Mouse (Mus musculus): ENCODE data around the gene Ablim1.

The Ablim1 gene

DNA sequence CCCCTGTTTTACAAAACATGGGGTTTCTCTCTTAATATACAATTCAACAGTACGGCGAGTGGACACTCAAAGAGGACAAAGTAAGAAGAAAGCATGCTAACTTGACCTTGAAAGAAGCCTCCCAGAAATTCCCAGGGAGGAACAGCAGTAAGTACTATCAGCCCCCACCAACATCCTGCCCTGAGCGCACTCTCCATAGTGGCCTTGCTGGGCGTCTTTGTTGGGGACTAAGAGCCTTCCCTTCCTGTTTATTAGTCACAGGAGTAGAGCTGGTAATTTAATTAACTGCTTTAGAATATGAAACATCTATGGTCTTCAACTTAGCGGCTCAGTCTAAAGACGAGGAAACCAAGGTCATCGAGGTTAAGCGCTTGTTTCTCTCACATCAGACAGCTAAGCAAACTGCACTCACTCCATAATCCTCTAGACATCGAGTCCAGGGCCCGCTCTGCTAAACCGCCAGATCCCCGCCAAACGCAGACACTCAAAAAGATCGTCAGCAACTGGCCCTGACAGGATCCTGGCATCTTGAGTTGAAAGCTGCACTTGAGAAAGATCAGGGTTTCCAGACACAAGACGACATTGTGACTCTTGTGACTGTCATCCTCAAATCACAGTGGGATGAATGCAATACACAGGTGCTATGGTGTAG lies 50.3 kb downstream of the Ablim1 start:
- no peak for DNase-seq (ENCODE audit: low read depth, low spot score)

DNA sequence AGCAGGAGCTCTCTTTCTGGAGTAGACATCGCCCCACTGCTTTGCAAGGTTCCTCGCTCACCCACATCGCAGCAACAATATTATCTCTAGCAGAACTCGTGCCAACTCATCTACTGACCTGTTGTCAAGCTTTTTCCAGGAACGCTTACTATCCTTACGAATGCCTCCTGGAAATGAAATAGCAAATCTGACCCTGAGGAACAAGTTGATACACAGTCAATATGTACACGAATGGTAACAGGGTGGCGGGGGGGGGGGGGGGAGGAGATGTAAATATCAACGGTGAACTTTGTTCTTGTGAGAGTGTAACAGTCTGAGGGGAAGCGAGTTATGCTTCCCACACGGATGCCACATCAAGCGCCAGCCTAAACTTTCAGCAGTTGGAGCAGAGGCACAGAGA lies 56.9 kb downstream of the Ablim1 start:
- DNase-seq (ENCODE audit: low read depth, low spot score), result no peak

DNA sequence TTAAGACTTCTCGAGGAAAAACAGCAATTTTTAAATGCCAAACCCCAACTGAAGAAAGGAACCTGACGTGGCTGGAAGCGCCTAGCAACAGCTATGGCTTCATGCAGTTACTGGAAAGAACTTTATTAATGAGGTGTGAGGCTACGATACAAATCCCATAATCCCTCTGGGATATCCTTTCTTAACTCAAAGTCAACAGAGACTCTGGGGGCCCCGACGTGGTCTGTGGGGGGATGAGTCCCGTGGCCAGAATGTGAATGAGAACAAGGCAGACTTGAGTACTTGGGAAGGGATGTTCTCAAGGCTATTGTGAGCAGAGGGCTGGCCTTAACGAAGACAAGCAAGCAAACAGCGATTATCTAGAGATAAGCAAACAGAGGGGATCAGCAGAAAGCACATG lies 58.1 kb downstream of the Ablim1 start:
- DNase-seq (ENCODE audit: low read depth, low spot score), result no peak

DNA sequence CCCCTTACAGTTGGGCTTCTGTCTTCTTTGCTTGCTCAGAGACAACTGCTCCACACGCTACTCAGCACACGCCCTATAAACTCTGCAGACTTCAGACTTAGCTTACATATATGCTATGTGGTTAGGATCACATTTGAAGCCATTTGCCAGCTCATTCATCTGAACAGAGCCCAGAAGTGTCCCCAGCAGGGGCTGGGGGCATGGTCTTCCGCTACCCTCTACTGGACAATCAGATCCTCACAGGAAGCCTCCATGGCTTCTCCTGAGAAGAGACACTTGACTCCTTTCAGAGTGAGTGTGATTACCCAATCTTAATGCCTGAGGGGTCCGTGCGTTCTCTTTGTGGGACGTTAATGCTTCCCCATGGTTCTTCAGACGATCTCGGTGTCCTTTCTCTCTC lies 59.6 kb downstream of the Ablim1 start:
- DNase-seq (ENCODE audit: low read depth, low spot score), result no peak

DNA sequence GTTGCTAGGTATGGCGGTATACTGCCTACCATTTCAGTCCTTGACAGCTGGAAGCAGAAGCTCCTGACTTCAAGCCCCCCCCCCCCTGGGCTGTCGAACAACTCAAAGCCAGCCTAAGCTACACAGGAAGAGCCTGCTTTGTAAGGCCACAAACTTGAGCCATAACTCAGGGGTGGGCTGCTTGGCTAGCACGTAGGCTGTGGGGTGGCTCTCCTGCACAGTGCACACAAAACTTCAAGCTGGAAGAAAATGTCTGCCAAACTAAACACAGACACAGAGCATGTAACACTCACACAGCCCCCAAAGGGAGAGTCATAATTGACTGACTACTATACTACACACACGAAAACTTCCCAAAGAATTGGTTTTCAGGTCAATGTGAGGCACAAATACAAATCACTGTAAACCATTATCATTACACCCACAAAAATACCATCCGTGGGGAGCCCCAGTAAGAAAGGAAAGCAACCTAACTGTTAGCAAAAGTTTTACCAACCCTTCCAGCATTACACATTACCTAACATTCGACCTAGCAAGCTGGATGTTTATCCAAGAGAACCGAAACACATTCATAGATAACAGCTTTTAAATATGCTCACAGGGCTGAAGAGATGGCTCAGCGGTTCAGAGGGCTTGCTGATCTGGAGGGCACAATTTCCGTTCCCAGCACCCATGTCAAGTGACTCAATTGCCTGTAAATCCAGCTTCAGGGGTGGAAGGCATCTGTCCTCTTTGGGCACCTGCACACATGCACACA lies 61.8 kb downstream of the Ablim1 start:
- DNase-seq (ENCODE audit: low read depth, low spot score), result no peak

DNA sequence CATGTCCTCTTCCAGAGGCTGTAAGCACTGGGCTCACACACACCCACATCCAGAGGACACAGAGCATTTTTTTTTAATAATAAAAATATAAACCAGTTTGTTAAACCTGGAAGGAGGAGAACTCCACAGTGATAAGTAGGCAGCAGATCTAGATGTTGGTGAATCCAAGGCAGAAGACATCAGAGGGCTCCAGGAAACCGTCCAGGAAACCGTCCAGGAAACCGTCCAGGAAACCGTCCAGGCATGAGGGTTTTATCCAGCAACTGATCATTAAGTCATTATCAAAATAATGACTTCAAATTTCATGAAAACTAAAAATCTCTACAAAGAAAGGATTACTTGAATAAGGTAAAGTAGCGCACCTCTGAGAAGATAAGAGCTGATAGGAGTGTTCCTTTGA lies 65.9 kb downstream of the Ablim1 start:
- no peak for DNase-seq (ENCODE audit: low read depth, low spot score)

DNA sequence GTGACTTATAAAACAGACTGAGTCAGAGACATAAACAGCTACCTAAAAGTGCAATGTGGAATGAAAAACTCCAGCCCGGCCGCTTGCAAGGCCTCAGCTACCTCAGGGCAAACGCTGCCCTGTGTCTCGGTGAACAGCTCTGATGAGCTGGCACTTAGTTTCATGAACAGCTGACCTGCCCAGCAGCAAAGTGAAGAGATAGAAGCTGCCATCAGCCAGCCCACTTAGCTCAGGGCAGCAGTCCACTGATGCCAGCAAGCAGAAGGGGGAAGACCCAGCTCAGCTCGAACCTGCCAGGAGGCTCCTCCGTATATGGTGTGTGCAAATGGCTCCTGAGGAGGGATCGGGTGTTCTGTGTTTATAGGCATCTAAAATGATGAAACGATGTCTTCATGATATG lies 67.5 kb downstream of the Ablim1 start:
- DNase-seq (ENCODE audit: low read depth, low spot score), result no peak

DNA sequence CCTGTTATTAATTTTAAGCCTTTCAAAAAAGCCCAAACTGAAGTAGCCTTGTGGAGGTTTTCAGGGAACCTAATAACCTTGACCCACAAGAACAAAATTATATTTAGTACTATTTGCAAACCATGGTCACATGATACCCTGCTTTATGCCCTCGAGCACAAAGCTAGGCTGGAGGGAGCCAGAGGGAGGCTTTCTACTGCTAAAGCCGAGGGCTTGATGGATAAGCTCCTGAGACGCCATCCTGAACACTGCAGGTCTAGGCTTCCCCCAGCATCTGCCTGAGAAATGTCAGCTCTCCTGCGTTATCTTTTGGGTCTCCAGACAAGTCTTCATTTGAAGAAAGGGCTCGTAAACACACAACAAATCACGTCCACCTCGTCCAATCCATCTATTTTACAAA lies 70.4 kb downstream of the Ablim1 start:
- DNase-seq (ENCODE audit: low read depth, low spot score), result no peak

DNA sequence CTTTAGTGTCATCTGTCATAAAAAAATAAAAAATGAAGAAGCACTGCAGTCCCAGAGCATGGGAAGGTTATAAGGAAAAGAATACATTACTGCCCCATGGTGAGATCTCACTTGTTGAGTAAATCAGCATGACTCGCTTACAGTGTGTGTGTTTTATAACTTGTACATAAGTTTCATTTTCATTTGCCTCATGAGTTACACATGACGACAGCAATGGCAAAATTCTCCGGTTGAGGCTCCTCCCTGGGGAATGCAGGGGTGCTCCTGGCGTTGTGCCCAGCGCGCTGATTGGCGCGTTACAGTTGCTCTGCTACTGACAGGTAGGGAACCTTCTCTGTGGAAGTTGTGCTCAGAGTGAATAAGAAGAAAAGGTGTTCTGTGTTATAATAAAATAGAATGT lies 71.1 kb downstream of the Ablim1 start:
- DNase-seq (ENCODE audit: low read depth, low spot score), result no peak

DNA sequence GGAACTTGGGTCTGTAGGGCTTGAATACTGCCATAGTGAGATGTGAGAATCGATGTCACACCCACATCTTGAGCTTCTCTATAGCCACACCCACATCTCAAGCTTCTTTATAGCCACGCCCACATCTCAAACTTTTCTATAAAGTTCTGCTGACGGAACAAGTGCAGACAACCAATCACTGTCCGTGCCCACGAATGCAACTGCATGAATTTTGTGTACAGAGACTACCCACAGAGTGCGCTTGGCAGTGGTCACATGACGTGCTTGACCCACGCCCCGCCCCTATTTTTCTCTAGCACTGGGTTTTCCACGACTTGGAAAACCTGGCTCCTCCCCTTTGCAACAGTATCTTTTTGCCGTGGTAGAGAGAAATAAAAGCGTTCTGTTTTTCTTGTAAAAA lies 71.5 kb downstream of the Ablim1 start:
- DNase-seq (ENCODE audit: low read depth, low spot score), result no peak

DNA sequence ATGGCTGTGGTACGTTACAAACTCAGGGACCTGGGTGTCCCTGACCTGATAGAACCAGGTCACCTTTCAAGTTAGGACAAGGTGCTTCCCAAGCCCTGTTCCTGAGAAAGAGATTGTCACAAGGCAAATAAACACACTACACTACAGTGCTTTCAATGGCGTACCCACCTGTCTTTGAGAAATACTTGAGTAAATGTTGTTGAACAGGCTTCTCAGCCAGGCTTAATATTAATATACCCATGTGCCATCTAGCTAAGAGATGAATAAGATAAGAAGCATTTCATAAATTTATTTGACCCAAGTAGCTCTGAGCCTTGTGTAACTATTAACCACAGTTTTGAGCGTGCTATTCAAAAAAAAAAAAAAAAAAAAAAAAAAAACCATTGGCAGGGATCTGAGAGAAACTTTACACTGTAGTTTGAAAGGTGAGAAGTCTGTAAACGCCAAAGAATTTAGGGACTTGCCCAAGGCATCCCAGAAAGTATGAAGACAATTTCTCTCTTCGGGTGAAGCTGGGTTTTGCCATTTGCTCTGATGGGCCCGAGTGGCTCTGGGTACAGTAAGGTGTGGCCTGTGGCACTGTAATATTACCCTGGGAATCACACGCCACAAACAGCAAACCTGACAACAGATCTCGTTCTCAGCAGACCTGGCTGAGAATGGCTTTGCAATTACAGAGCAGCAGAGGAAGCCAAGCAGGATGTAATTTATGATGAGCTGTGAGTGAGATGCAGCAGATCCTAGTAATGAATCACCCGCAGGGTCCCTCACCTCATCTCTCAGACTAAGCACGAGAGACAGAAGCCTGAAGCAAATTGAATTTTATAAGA lies 73.1 kb downstream of the Ablim1 start:
- no peak for DNase-seq (ENCODE audit: low read depth, low spot score)

DNA sequence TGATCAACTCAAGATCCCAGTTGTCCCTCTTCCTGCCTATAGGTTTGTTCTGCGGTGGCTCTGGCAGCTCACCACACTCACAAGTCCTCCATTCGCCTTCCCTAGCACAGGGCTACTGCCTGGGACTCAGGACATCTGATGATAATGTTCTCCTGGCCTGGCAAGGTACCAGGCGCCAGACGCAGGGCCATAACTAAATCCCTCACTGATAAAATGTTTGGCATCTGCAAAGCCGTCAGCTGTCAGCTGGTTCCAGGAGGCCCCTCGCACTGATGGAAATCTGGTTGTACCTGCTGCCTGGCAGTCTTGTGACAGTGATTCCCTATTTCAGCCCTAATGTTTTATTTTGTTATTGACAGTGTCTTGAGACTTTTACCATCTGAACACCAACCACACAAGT lies 74.5 kb downstream of the Ablim1 start:
- no peak for DNase-seq (ENCODE audit: low read depth, low spot score)

DNA sequence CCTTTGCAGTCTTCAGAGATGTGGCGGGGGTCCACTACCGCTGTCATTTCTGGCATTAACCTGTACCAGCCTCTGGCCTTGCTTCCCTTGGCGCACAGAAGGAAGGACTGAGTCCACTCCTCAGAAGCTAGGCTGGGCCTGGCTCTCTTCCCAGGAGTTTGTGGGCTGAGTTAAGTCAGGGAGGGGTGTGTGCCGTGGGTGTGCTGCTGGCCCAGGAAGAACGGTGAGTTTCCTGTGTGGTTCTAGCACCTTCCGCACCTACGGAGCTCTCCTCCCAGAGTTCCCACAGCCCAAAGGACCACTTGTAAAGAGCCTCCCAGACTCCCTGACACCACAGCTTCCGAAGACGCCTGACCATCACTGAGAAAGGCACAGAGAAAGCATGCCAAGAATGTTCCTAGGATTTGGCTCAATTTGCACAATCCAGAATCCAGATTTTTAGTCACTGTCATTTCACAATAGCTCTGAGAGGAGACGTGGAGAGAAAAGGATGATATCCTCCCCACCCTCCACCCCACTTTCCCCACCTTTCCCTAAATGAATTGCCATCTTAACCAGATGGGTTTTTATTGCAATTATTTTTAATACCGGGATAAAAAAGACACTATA lies 75.4 kb downstream of the Ablim1 start:
- no peak for DNase-seq (ENCODE audit: low read depth, low spot score)

DNA sequence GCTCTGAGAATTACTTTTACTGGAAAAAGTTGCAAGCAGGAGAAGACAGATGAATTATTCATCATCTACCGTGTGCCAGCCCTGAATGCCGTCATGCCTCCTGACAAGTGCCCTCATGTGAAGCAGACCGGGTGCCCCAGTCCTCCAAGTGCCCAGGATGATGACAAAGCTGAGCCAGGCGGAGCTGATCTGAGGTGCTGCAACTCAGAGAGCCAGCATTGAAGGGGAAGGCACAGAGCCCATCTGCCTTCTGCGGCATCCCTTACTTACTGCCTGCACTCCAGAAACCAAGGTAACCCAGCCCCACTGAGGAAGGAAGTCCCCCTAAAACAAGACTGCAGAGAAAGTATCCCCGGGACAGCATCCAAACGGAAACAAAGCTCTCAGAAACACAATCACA lies 76.3 kb downstream of the Ablim1 start:
- DNase-seq (ENCODE audit: low read depth, low spot score), result no peak

DNA sequence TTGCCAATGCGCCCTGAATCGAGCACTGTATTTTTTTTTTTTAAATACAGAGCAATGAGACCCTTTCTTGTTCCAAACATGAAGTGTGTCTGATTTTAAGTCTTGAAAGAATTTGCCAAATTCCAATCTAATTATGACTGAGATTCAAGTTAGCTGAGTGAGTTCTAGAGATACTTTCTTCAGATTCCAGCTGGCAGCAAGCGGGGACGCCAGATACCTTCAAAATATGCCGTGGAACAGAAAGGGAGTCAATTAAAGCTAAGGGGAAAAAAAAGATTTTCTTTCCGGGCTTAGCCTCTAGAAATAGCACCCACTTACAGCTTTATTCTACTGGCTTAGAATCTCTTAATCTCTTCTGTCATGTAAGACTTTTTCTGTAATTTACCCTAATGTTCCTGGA lies 77.2 kb downstream of the Ablim1 start:
- DNase-seq (ENCODE audit: low read depth, low spot score), result peak; percentile 64

DNA sequence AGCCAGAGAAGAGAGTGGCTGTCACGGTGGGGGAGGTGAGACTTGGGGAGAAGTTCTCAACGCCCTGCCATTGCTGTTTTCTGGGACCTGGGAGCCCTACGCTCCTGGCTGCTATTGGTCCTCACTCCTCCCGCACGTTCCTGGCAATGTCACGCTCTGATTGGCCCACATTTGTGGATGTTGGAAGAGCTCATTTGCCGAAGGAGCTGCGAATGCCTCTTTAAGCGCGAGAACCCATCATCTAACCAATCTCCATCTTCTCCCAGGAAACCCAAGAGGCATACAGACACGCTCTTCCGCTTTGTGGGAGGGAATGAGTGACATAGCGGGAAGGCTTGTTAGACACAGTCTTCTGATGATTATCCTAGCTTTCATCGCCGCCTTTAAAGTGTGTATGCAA lies 78.1 kb downstream of the Ablim1 start:
- DNase-seq (ENCODE audit: low read depth, low spot score), result peak; percentile 58

DNA sequence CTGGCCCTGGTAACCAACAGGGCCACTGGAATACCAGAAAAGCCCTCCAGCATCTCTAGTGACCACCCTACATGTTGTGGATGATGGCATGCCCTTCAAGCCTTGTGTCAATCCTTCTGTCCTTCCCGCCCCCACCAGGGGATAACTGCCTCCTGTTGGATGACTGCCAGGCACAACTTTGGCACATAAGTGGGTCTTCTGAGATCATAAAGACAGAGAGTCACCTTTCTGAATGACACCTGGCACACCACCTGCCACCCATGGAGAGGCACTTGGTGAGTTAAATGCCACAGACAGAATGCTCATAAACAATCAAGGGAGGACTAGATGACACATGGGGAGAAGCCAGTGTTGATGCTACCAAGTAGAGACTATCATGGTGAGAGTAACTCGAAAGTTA lies 78.8 kb downstream of the Ablim1 start:
- DNase-seq (ENCODE audit: low read depth, low spot score), result no peak

DNA sequence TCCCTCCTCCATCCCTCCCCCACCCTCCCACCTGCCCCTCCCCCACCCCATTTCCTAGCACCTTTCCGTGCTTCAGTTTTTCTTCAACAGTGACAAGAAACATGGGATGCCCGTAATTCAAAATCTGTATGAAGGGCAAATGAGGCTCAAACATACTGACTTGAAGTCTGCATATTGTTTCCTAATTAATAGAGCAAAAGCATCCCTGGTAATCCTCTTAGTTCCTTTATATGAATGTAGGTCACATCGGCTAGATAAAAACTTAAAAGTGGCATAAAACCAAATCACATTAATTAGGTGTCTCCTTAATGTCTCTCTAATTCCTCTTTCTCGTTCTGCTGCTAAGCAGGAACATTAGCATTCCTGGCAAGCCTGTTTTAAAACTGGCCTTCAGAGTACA lies 83.7 kb downstream of the Ablim1 start:
- DNase-seq (ENCODE audit: low read depth, low spot score), result no peak

DNA sequence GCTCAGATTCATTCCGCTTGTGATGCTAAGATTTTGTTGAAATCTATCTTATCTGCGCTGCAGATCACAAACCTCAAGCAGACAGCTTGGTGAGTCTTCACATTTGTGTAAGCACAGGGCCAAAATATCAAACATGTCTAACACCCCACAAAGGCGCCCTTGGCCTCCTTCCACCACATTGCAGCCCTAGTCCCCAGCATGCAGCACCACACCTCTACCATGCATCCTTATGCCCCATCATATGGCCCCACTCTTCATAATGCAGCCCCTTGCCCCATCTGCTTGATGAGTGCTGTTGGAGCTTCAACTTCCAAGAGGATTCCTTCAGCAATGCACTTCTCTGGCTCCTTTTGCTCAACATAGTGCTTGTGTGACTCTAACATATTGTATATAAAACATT lies 85.6 kb downstream of the Ablim1 start:
- DNase-seq (ENCODE audit: low read depth, low spot score), result no peak

DNA sequence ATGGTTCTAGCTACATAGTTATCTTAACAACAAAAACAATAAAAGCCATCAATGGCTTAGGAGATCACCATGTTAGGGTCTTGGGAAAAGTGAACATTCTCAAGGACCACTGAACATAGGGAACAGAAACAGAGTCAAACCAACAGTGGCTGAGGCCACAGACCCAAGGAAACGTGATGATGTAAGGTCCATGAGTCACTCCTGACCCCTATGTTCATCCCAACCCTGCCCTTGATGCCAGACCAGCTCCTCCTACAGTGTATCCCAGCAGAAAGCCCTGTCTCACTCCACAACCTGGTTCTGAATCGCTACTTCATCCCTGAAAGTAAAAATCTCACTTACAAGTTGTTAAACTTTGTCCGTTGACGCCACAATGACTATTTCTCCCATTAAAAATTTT lies 86.1 kb downstream of the Ablim1 start:
- no peak for DNase-seq (ENCODE audit: low read depth, low spot score)

DNA sequence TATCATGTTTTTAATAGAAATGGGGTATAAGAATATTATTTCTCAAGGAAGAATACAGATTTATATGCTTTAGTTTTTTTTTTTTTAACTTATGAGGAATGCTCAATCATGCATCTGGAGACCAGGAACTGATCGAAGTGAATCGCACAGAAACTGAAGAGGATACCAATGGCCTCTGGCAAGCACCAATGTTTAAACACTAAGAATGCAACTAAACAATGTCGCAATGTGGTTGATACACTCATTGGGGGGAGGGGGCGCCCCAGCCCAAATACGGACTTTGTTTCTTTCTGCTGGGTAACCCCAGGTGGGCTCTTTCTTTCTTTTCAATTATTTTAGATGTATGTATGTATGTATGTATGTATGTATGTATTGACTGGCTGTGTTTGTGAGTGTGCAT lies 90.3 kb downstream of the Ablim1 start:
- DNase-seq (ENCODE audit: low read depth, low spot score), result no peak

DNA sequence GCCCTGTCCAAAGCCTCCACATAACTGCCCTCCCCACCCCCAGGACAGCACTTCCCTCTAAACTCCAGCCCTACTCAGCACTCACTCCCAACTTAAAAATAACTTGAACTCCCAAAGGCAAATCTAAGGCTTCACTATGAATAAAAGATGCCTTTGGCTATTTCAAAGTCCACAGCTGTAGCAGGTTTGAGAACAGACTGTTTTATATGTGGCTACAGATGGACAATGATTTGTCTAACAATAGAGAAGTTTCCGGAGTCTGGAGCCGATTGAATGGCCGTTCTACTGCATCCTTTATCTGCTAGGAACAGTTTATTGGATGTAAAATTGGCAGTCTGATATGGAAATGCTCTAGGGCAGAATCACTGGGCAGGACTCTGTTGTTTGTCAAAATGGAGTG lies 91.0 kb downstream of the Ablim1 start:
- DNase-seq (ENCODE audit: low read depth, low spot score), result no peak

Data from brain, embryonic 18.5 days (tissue).